Mouse (Mus musculus) midbrain, embryonic 16.5 days (tissue): Measurements from ENCODE around the gene Tdrd9. TPM values are rescaled to one million over a fixed set of nuclear protein-coding genes. Genes with fewer than 3 reads are reported as not detected.

ENCODE experiments used
- ATAC-seq: fragments of 200-750 bp; cut with Nextera tagmentation; 2 replicates; pipeline ENCODE4 v1.8.0; 2017; ENCODE audit warnings: moderate TSS enrichment
- H3K27ac ChIP-seq: fragments of 300-500 bp; sonication (generic); 2 replicates; pipeline ENCODE4 v1.5.1; 2014; ENCODE audit warnings: mild to moderate bottlenecking, low read length, mixed read lengths
- H3K27me3 ChIP-seq: fragments of 300-500 bp; sonication (generic); 2 replicates; pipeline ENCODE4 v1.6.1; 2014; ENCODE audit warnings: low read depth, low read length, mixed read lengths; ENCODE audit not compliant: control insufficient read depth, insufficient read depth
- H3K36me3 ChIP-seq: fragments of 300-500 bp; sonication (generic); 2 replicates; pipeline ENCODE4 v1.6.1; 2014; ENCODE audit warnings: mild to moderate bottlenecking, low read length, moderate library complexity, mixed read lengths; ENCODE audit not compliant: control insufficient read depth, insufficient read depth
- H3K4me1 ChIP-seq: fragments of 300-500 bp; sonication (generic); 2 replicates; pipeline ENCODE4 v1.6.1; 2014; ENCODE audit warnings: mild to moderate bottlenecking, low read length, mixed read lengths; ENCODE audit not compliant: control insufficient read depth, insufficient read depth
- H3K4me2 ChIP-seq: fragments of 300-500 bp; sonication (generic); 2 replicates; pipeline ENCODE4 v1.6.1; 2014; ENCODE audit warnings: mild to moderate bottlenecking, low read length, mixed read lengths
- H3K4me3 ChIP-seq: fragments of 300-500 bp; sonication (generic); 2 replicates; pipeline ENCODE4 v1.5.1; 2014; ENCODE audit warnings: low read depth, mild to moderate bottlenecking, low read length, moderate library complexity, mixed read lengths
- H3K9ac ChIP-seq: fragments of 300-500 bp; sonication (generic); 2 replicates; pipeline ENCODE4 v1.6.1; 2014; ENCODE audit warnings: low read depth, low read length, mixed read lengths
- H3K9me3 ChIP-seq: fragments of 300-500 bp; sonication (generic); replicated peaks from 2 replicates; pipeline ENCODE4 v1.6.1; 2014; ENCODE audit warnings: mild to moderate bottlenecking, low read length, mixed read lengths; ENCODE audit not compliant: control insufficient read depth, poor library complexity, severe bottlenecking
- WGBS: fragments of 180-500 bp; shearing (Covaris S2); extraction: QIAGEN DNeasy Blood & Tissue Kit; methylation state at CpG from one replicate; pipeline ENCODE4 v1.1.7; 2014; 5-methylcytosine and 5-hydroxymethylcytosine counted together
- polyA plus RNA-seq: library from polyadenylated mRNA; unstranded; fragments of >200 nt; fragmentation: Nextera tagmentation; extraction: Ambion mirVana; gene quantifications from 2 replicates; pipeline ENCODE4 v1.2.1, GENCODE M21; 2015

The Tdrd9 gene
- polyA plus RNA-seq, 1 experiment from 2014 or later = 0.29 TPM

- no peak overlapping the region for H3K9ac ChIP-seq
- H3K36me3 ChIP-seq = no peaks in the 10 kb centered on the region
- no peaks in the 10 kb centered on the region for H3K9me3 ChIP-seq
- H3K27ac ChIP-seq = no peak overlapping the region
- no peak overlapping the region for H3K4me3 ChIP-seq
- H3K4me1 ChIP-seq = peaks cover 8% of the 10 kb centered on the region; the same call in 1 of the 2 replicates
- 85% methylated on average over 6 of the region's 6 CpGs for WGBS
- ATAC-seq = no peak
- H3K27me3 ChIP-seq = no peaks in the 10 kb centered on the region
- no peak overlapping the region for H3K4me2 ChIP-seq
Measured at GRCm38 (mm10) chr12:111978274-111978673, 6.9 kb downstream of the Tdrd9 start.

GRCm38 (mm10) chr12:111980887-111981367 lies 9.6 kb downstream of the Tdrd9 start, which contains the start of gene Rd3l:
TSS of gene Rd3l (minus strand) at chr12:111981317.
- no peak within 1 kb of the TSS for H3K4me2 ChIP-seq
- H3K4me3 ChIP-seq = no peak within 1 kb of the TSS
- 69% methylated on average over 6 of the region's 6 CpGs for WGBS
- H3K9me3 ChIP-seq = no peaks in the 10 kb centered on the region
- H3K27me3 ChIP-seq = no peaks in the 10 kb centered on the region
- peaks cover 8% of the 10 kb centered on the region; the same call in 1 of the 2 replicates for H3K4me1 ChIP-seq
- H3K9ac ChIP-seq = no peak within 1 kb of the TSS
- no peak for ATAC-seq
- H3K27ac ChIP-seq = no peak within 1 kb of the TSS
- H3K36me3 ChIP-seq = no peaks in the 10 kb centered on the region

- Histone ChIP-seq H3K36me3 (no peaks in the 10 kb centered on the region), H3K9ac (no peak overlapping the region), H3K4me3 (no peak overlapping the region), H3K9me3 (no peaks in the 10 kb centered on the region), H3K27me3 (no peaks in the 10 kb centered on the region), H3K4me1 (peaks cover 6% of the 10 kb centered on the region; the same call in 1 of the 2 replicates), H3K4me2 (no peak overlapping the region), H3K27ac (no peak overlapping the region)
- 72% methylated on average over 8 of the region's 8 CpGs for WGBS
- ATAC-seq = no peak
Measured at GRCm38 (mm10) chr12:111981831-111982230, 10.5 kb downstream of the Tdrd9 start.

GRCm38 (mm10) chr12:111983165-111983564 lies 11.8 kb downstream of the Tdrd9 start:
- Histone ChIP-seq H3K27me3 (no peaks in the 10 kb centered on the region), H3K4me2 (no peak overlapping the region), H3K9ac (no peak overlapping the region), H3K36me3 (no peaks in the 10 kb centered on the region), H3K27ac (no peak overlapping the region), H3K4me1 (no peaks in the 10 kb centered on the region), H3K4me3 (no peak overlapping the region), H3K9me3 (no peaks in the 10 kb centered on the region)
- WGBS = 82% methylated on average over 2 of the region's 2 CpGs
- ATAC-seq = no peak

GRCm38 (mm10) chr12:111986756-111987155 lies 15.4 kb downstream of the Tdrd9 start:
- Histone ChIP-seq H3K9ac (peak overlapping the region; percentile 11; the same call in 1 of the 2 replicates), H3K4me2 (no peak overlapping the region), H3K9me3 (no peaks in the 10 kb centered on the region), H3K36me3 (no peaks in the 10 kb centered on the region), H3K4me3 (no peak overlapping the region), H3K27me3 (no peaks in the 10 kb centered on the region), H3K27ac (no peak overlapping the region), H3K4me1 (no peaks in the 10 kb centered on the region)
- ATAC-seq = no peak
- 52% methylated on average over 9 of the region's 9 CpGs for WGBS

- Histone ChIP-seq H3K27ac (no peak overlapping the region), H3K36me3 (no peaks in the 10 kb centered on the region), H3K4me3 (no peak overlapping the region), H3K9me3 (no peaks in the 10 kb centered on the region), H3K9ac (no peak overlapping the region), H3K4me1 (no peaks in the 10 kb centered on the region), H3K4me2 (no peak overlapping the region), H3K27me3 (no peaks in the 10 kb centered on the region)
- ATAC-seq = no peak
- WGBS = 84% methylated on average over 5 of the region's 5 CpGs
Measured at GRCm38 (mm10) chr12:111992626-111993025, 21.3 kb downstream of the Tdrd9 start.

- Histone ChIP-seq H3K4me2 (no peak overlapping the region), H3K36me3 (no peaks in the 10 kb centered on the region), H3K9ac (no peak overlapping the region), H3K4me3 (no peak overlapping the region), H3K4me1 (no peaks in the 10 kb centered on the region), H3K9me3 (no peaks in the 10 kb centered on the region), H3K27me3 (no peaks in the 10 kb centered on the region), H3K27ac (no peak overlapping the region)
- no peak for ATAC-seq
- 85% methylated on average over 2 of the region's 2 CpGs for WGBS
Measured at GRCm38 (mm10) chr12:111995161-111995560, 23.8 kb downstream of the Tdrd9 start.

GRCm38 (mm10) chr12:111999735-112000134 lies 28.4 kb downstream of the Tdrd9 start:
- Histone ChIP-seq H3K9ac (no peak overlapping the region), H3K4me1 (no peaks in the 10 kb centered on the region), H3K4me3 (no peak overlapping the region), H3K27ac (no peak overlapping the region), H3K4me2 (no peak overlapping the region), H3K9me3 (no peaks in the 10 kb centered on the region), H3K27me3 (no peaks in the 10 kb centered on the region), H3K36me3 (no peaks in the 10 kb centered on the region)
- no peak for ATAC-seq
- WGBS = 96% methylated on average over 7 of the region's 7 CpGs

- H3K4me3 ChIP-seq = no peak overlapping the region
- no peak overlapping the region for H3K4me2 ChIP-seq
- H3K27ac ChIP-seq = no peak overlapping the region
- ATAC-seq = peak; percentile 58; the same call in 1 of the 2 replicates
- WGBS = 20% methylated on average over 8 of the region's 8 CpGs
- H3K4me1 ChIP-seq = no peaks in the 10 kb centered on the region
- H3K9ac ChIP-seq = no peak overlapping the region
- no peaks in the 10 kb centered on the region for H3K36me3 ChIP-seq
- no peaks in the 10 kb centered on the region for H3K27me3 ChIP-seq
- no peaks in the 10 kb centered on the region for H3K9me3 ChIP-seq
Measured at GRCm38 (mm10) chr12:112001223-112001622, 29.9 kb downstream of the Tdrd9 start.
